Mouse (Mus musculus) c-Kit-negative CD71-positive TER-119-positive erythroid progenitor cells, embryonic 14.5 days (primary cell): ENCODE data around the gene Sdk2.
A peak's percentile ranks its signal among the peaks of the same experiment; 100 is the strongest.

Experiments
- DNase-seq: peaks from one replicate; pipeline ENCODE4 v3.0.0-alpha.2; 2013; ENCODE audit warnings: low read depth, low spot score

Sdk2 gene

DNA sequence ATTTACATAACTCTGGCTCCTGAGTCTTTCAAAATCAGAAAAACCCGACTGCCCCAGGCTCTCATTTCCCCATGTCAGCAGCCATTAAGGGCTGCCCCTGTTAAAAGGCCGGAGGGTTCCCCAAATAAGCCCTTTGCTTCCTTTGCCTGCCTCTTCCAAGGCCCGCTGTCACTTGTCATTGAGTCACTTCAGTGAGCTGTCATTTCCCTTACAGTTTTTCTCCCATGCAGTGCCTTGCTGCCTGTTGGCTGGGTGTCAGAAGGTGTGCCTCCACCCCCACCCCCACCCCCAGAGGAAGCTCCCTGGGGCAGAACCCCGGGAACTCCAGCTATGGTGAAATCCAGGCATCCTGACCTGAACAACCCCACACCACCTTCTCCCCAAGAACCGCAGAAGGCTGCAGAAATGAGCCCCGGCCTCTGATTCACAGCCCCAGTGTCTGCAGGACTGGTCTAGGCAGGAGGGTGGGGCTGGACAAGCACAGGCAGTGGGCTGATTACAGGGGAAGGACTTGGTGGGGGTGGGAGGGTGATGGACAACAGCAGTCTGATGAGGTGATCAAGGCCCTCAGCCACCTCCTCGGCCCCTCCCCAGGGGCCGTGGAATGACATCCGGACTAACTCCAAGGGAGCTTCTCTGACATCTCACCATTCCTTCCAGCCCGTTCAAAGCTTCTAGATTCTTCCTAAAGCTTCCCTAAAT is 300.4 kb downstream of the Sdk2 start:
- no peak for DNase-seq

- DNase-seq, result no peak
These were observed 302.6 kb downstream of the Sdk2 start for GRCm38 (mm10) chr11:113764132-113764849.

GRCm38 (mm10) chr11:113763449-113763848 is 303.4 kb downstream of the Sdk2 start:
- DNase-seq, result no peak

GRCm38 (mm10) chr11:113762136-113762797 is 304.6 kb downstream of the Sdk2 start:
- no peak for DNase-seq

DNA sequence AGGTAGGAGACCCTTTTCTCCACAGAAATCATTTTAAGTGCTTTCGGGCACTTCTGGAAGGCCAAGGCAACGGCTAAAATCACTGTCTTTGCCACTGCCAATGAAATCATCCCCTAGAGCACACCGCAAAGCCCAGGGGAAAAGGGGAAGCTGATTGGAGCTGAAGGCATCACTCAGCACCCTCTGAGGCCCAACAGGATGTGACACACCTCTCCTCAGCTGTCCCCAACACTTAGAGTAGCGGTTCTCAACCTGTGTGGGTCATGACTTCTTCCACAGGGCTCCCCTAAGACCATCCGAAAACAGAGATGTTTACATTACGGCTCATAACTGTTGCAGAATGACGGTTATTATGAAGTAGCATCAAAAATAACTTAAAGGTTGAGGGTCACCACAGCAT is 305.2 kb downstream of the Sdk2 start:
- no peak for DNase-seq

DNA sequence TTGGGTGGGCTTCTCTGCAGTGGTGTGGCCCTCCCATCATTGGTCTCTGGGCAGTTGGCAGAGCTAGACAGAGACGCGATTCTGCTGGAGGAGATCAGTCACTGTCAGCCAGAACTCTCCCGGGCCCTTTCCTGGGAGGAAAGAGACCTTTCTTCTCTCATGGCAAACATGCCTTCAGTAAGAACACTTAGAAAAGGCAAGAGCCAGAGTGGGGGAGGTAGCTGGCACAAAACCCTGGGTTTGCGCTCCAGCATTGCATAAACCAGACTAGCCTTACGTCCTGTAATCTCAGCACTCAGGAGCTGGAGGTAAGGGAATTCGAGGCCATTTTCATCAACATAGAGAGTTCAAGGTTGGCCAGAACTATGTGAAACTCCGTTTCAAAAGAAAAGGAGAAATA is 306.4 kb downstream of the Sdk2 start:
- no peak for DNase-seq

GRCm38 (mm10) chr11:113758851-113759250 is 308.0 kb downstream of the Sdk2 start:
- DNase-seq, result no peak

- DNase-seq, result no peak
These were observed 310.3 kb downstream of the Sdk2 start for GRCm38 (mm10) chr11:113756578-113756977.

DNA sequence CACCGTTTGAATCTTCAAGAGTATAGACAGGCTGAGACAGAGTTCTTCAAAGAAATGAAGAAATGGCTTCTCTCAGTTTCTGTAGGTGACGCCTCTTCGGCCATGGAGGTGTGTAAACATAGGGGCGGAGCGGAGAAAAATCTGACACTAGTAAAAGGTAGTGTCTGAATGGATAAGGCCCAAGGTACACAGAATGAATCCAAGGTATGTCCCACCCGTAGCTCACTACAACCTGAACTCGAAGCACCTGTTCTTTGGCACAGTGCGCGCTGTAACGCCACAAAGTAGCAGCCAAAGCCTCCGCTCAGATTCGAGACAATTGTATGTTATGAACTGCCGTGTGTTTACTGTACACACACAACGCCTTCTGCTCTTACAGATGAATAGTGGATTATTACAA is 311.0 kb downstream of the Sdk2 start:
- DNase-seq, result no peak

DNA sequence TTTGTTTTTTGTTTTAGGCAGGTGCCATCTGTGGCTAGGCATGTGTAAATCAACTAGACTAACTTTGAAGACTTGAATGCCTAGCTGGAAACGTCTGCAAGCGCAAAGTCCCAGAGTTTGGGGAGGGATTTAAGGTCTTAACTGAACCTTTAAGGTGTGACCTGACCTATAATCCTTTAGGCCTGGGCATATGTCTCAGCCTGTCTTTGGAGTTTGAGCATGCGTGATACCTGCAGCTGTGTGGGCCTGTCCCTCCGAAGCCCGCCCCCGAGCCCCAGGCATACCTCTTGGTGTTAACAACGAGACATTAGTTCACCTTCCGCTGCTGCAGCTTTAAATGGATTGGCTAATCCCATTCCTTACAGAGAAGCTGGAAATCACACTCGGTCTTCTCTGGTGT is 312.0 kb downstream of the Sdk2 start:
- DNase-seq, result no peak

DNA sequence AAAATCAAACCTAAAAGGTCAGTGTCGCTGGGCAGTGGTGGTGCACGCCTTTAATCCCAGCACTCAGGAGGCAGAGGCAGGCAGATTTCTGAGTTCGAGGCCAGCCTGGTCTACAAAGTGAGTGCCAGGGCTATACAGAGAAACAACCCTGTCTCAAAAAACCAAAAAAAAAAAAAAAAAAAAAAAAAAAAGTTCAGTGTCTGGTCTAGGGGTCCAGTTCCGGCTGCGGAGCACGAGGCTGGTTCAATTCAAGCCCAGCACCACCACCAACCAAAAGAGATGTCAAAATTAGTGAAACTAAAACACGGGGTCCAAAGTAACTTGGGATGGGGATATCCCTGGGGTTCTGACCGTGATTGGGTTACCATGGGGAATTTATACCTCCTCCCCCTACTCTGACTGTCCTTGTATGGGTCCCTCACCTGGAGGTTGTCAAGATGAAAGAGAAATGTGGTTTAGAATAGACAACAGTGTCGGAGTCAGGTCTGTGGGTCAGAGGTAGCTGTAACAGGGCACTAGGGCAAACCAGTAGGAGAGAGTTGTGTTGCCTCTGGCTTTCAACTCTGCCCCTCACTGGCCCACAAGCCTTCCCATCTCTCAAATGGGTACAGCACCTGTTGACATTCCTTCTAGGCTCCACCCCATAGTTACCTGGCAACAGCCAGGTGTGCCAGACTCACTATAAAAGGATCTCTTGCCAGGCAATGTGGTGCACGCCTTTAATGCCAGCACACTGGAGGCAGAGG is 314.0 kb downstream of the Sdk2 start:
- DNase-seq, result no peak

- DNase-seq, result no peak
These were observed 314.6 kb downstream of the Sdk2 start for GRCm38 (mm10) chr11:113752158-113752661.

GRCm38 (mm10) chr11:113751484-113752084 is 315.3 kb downstream of the Sdk2 start, which contains the start of gene Cdc42ep4:
Gene Cdc42ep4 (minus strand): TSS chr11:113751881.
- DNase-seq, result peak; percentile 87

DNA sequence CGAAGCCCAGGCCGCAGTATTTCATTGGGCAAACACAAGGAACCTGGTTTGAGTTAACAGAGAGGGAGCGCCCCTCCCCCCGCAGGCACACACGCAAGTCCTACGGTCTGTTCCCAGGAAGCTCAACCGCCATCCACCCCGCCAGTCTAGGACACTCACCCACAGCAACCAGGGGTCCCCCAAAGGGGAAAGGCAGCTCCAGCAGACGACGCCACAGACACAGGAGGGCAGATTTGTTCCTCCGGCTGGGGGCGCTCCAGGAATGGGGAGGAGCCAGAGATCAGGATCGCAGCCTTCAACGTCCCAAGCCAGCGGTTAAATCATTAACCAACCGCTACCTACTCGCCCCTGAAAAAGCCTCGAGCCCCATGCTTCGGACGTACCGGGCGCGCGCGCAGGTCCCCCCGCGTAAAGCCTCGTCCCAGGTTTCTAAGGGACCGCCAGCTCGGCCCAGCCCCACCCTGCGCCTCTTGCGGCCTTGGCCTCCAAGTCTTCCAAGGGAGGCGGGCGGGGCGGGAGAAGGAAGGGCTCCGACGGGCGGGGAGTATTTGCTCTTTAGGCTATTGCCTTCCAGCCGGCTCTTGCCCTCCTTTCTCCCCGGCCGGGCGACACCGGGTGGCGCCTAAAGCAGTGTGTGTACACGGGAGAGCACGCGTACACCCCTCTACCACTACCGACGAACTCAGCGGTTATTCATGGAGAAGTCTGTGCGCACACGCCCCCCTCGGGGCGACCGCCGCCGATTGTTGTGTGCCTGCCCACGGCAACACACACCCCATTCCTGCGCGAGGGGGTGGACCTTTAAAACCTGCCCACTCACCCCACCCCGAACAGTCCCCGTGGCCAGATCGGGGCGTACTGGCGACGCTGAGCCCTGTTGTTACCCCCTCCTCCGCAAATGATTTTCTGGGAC is 316.0 kb downstream of the Sdk2 start:
- DNase-seq, result peak; percentile 70

GRCm38 (mm10) chr11:113749749-113750351 is 317.0 kb downstream of the Sdk2 start:
- peak; percentile 60 for DNase-seq

DNA sequence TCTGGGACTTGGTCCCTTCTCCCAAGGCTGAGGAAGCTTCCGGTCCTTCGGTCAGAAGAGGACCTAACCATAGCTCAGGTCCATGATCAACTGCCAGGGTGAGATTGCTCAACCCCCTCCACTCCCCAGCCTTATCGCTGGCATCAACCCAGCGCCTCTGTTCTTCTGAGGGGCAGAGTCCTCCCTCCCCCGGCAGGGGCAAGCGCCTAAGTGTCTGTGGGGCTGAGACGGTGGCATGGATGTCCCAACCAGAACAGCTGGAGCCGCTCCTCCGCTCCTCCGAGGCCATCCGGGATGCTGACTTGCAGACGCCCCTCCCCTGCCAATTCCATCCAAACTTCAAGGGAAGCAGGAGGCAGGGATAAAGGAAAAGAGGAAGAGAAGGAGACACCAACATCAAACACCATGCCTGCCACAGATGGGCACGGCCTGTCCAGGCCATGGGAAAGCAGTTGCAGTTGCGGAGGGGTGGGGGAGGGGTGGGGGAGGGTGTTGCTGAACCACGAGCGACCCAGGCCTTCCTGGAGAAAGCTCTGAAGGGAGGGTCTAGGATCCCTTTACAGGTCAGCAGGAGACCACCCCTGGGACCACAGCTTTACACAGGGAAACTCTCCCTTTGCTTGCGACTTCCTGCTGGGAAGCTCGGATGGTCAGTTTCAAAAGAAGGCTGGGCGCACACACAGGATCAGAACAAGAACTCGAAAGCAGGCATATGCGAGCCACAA is 317.9 kb downstream of the Sdk2 start:
- DNase-seq, result no peak

DNA sequence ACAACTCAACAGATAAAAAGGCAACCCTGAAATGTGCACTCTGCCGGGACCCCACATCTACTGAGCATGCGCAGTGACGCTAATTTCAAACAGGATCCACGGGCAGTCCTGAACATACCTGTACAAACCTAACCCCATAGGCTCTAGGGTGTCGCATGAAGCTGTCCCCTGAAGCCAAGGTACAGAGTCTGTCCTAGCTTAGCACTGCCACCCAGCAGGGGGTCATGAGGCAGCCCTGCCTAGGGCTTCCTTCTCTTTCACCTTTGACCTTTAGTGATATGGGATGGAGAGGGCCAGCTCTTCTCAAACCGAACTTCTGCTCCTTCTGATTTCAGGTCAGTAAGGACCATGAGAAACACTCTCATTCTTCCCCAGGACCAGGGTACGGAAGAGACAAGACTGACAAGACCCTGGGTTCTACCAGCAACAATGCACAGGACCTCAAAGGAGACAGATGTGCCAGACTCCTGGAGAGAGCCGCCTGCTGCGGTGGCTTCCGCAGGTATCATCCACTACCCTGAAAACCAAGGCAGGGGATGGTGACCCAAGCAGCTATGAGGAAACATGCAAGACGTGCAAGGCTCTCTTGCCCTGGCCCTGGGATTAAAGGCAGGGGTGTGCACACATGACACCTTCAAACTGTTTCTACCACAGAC is 319.0 kb downstream of the Sdk2 start:
- no peak for DNase-seq

DNA sequence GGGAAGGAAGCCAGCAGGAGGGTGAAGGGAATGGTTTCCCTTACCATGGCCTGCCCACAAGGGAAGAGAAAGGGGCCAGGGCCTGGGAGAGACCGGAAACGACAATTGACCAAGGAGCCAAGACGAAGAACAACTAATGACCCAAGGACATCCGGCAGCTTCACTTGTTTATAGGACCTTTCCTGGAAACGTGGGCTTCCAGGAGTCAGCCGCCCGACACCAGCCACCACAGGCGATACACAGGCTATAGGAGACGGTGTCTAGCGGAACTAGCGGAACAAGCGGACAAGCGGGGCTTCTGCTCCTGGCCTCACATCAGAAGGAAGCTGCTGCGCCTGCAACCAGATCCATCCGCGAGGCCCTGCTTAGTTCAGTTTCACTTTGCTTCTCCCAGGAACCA is 319.8 kb downstream of the Sdk2 start:
- no peak for DNase-seq

GRCm38 (mm10) chr11:113745961-113746360 is 320.9 kb downstream of the Sdk2 start:
- no peak for DNase-seq
